Mouse (Mus musculus) lung, adult 2 months (tissue): ENCODE measurements around the gene Tpst1. TPM values are rescaled to one million over a fixed set of nuclear protein-coding genes. Genes with fewer than 3 reads are reported as not detected.

Source experiments
- DNase-seq: peaks from one replicate; pipeline ENCODE4 v3.0.0; 2022
- H3K4me1 ChIP-seq: fragments of 200-500 bp; 2 replicates; pipeline ENCODE4 v1.6.1; 2011; ENCODE audit warnings: low read length; ENCODE audit not compliant: control insufficient read depth, insufficient read depth
- H3K4me3 ChIP-seq: fragments of 200-500 bp; replicated peaks from 2 replicates; pipeline ENCODE3; 2011; ENCODE audit warnings: low read depth, mild to moderate bottlenecking, control low read depth, low read length; ENCODE audit errors: extremely low read depth
- CTCF ChIP-seq: fragments of 200-500 bp; IDR thresholded peaks from 2 replicates; pipeline ENCODE4 v1.5.1; 2011; ENCODE audit warnings: mild to moderate bottlenecking, low read length, control low read depth; ENCODE audit not compliant: insufficient read depth
- POLR2A ChIP-seq: fragments of 200-500 bp; IDR thresholded peaks from 2 replicates; pipeline ENCODE4 v1.6.1; 2011; ENCODE audit warnings: low read depth, mild to moderate bottlenecking, control low read depth, low read length, borderline replicate concordance; ENCODE audit errors: extremely low read depth
- WGBS: fragments of 180-500 bp; shearing (Covaris S2); methylation state at CpG from one replicate; pipeline ENCODE4 v1.1.7; 2018; 5-methylcytosine and 5-hydroxymethylcytosine counted together
- polyA plus RNA-seq: library from polyadenylated mRNA; depleted of rRNA; stranded (reverse); fragments of >200 nt; gene quantifications from 2 replicates; pipeline ENCODE4 v1.2.3, GENCODE M21; 2012

The Tpst1 gene
- polyA plus RNA-seq, 1 experiment = 24.5 TPM

DNA sequence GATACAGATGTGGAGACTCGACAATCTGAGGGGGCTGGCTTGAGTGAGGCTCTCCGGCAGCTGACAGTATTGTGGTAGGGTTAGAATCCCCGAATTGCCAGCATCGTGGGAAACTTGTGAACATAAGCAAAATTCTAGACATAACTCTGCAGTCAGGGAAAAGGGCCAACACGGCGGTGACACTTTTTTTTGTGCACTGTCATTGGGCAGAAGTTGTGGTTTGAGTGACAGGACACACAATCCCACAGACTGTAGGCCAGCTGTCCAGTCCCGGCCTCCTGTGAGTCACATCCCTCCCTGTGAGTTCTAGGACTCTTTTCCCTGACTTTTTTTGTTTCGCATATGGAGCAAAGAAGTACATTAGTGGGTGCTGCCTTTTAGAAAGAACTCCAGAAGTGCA lies 72.8 kb downstream of the Tpst1 start:
- DNase-seq = no peak
- WGBS = 62% methylated on average over 8 of the region's 8 CpGs
- TF ChIP-seq POLR2A (no peak), CTCF (no peak)
- Histone ChIP-seq H3K4me3 (no peak overlapping the region), H3K4me1 (peaks cover 12% of the 10 kb centered on the region)

- no peak for DNase-seq
- WGBS = 58% methylated on average over 7 of the region's 7 CpGs
- Histone ChIP-seq H3K4me3 (no peak overlapping the region), H3K4me1 (peaks cover 8% of the 10 kb centered on the region)
- TF ChIP-seq POLR2A = no peak
- TF ChIP-seq CTCF = no peak
Measured at GRCm38 (mm10) chr5:130149726-130150310, 76.7 kb downstream of the Tpst1 start.

DNA sequence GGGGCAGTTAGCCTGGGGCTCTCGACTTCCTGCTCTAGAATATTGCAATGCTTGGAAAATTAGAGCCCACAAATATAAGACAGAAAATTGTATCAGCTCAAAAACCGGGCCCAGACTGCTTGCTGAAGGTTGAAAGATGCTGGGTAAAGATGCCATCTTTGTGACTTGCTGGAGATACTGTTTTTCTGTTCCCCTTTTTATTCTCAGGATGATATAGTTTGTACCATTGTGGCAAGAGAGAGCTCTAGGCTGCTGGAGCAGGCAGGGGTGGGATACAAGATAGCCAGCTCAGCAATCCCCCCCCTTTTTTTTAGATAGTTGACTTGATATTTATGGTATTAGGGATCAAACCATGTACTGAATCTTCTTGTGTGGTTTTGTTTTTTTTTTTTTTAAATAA lies 81.2 kb downstream of the Tpst1 start:
- H3K4me3 ChIP-seq = no peak overlapping the region
- 81% methylated on average over 2 of the region's 2 CpGs for WGBS
- no peak for DNase-seq

GRCm38 (mm10) chr5:130158545-130158944 lies 85.4 kb downstream of the Tpst1 start:
- TF ChIP-seq POLR2A (no peak), CTCF (no peak)
- WGBS = 81% methylated on average over 4 of the region's 4 CpGs
- peaks cover 3% of the 10 kb centered on the region; the same call in 1 of the 2 replicates for H3K4me1 ChIP-seq
- DNase-seq = no peak
- H3K4me3 ChIP-seq = no peak overlapping the region

More for the DNA sequence above, 81.2 kb downstream of the Tpst1 start:
- TF ChIP-seq POLR2A (no peak), CTCF (no peak)
- peaks cover 6% of the 10 kb centered on the region for H3K4me1 ChIP-seq

DNA sequence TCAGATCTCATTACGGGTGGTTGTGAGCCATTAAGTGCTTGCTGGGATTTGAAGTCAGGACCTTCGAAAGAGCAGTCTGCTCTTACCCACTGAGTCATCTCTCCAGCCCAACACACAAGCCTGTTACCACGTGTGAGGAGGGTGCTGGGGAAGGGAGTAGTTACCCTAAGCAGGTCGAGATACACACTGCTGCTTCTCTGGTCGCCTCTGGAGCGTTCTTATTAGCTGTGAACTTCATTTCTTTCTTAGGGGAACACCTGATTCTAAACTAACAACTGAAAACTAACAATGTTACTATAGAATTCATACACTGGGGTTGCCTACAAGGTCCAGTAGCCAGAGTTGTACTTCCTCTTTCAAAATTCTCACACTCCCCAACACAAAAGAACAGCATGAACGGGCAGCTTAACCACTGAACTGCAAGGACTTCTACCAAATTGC lies 86.7 kb downstream of the Tpst1 start:
- 49% methylated on average over 7 of the region's 7 CpGs for WGBS
- H3K4me1 ChIP-seq = peaks cover 3% of the 10 kb centered on the region; the same call in 1 of the 2 replicates
- no peak overlapping the region for H3K4me3 ChIP-seq
- no peak for TF ChIP-seq POLR2A
- no peak for TF ChIP-seq CTCF
- no peak for DNase-seq

GRCm38 (mm10) chr5:130163670-130164069 lies 90.5 kb downstream of the Tpst1 start:
- WGBS = 3% methylated on average over 7 of the region's 7 CpGs
- peak; percentile 73 for DNase-seq
- TF ChIP-seq CTCF = peak; percentile 84
- TF ChIP-seq POLR2A = no peak

DNA sequence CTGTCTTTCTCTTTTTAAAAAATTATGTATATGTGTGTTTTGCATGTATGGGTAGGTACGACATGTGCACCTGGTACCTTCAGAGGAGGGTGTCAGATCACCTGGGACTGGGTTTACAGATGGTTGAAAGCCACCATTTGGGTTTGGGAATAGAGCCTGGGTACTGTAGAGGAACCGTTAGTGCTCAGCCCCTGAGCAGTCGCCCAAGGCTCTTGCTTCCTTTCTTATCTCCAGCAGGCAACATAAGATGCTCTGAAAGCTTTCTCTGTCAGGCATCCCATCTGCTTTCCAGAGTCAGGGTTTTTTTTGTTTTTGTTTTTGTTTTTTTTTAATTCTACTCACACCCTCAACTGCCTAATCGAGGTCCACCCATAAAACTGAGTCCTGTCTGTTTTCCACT lies 92.1 kb downstream of the Tpst1 start:
- TF ChIP-seq CTCF = no peak
- no peak for TF ChIP-seq POLR2A
- Histone ChIP-seq H3K4me3 (no peak overlapping the region), H3K4me1 (no peaks in the 10 kb centered on the region)
- no peak for DNase-seq
- 79% methylated on average over 4 of the region's 4 CpGs for WGBS

More at GRCm38 (mm10) chr5:130163670-130164069, 90.5 kb downstream of the Tpst1 start:
- Histone ChIP-seq H3K4me1 (no peaks in the 10 kb centered on the region), H3K4me3 (no peak overlapping the region)

- no peak overlapping the region for H3K4me3 ChIP-seq
- WGBS = 33% methylated on average over 6 of the region's 6 CpGs
- no peak for DNase-seq
- H3K4me1 ChIP-seq = peaks cover 7% of the 10 kb centered on the region; the same call in 1 of the 2 replicates
- TF ChIP-seq CTCF = no peak
- no peak for TF ChIP-seq POLR2A
Measured at GRCm38 (mm10) chr5:130169109-130169508, 96.0 kb downstream of the Tpst1 start.

DNA sequence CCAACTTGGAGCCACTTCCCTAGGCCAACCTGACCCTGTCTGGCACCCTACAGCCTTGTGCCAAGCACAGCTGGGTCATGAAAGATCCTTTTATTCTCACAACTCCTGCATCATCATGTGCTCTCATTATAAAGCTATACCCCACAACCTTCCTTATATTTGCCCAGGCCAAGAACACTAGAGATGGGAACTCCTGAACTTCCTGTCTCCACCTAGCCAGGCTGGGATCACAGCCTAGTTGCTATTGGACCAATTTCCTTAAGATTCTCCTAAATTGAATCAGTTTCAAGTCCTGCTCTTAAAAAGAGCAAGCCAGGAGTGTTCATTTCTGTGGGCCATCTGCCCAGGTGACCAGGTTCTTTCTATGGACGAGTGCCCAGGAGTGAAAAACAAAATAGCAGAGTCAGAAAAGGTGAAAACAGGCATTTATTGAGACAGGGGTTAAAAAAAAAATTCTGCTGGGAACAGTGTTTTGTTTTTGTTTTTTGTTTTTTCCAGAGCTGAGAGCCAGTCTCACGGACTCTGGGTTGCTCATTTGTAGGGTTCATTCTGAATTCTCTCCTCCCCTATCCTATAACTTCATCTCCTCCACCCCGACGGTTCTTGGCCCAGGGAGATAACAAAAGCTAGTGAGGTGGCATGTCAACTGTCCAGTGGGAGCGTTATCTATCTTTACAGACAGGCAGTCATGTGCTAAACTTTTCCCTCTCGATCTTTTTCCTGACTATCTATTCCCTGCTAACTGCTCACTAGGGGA lies 97.7 kb downstream of the Tpst1 start:
- Histone ChIP-seq H3K4me3 (peak overlapping the region; percentile 63), H3K4me1 (peaks cover 9% of the 10 kb centered on the region; the same call in 1 of the 2 replicates)
- 7% methylated on average over 6 of the region's 6 CpGs for WGBS
- TF ChIP-seq POLR2A (no peak), CTCF (no peak)
- DNase-seq = no peak

GRCm38 (mm10) chr5:130171423-130171954 lies 98.4 kb downstream of the Tpst1 start, which contains the start of gene Rabgef1:
Gene Rabgef1, plus strand, starts transcription at chr5:130171798.
- peak; percentile 96 for DNase-seq
- peaks cover 9% of the 10 kb centered on the region; the same call in 1 of the 2 replicates for H3K4me1 ChIP-seq
- TF ChIP-seq CTCF = no peak
- peak; percentile 98 for TF ChIP-seq POLR2A
- WGBS = under 1% methylated on average over 53 of the region's 62 CpGs
- H3K4me3 ChIP-seq = peak within 1 kb of the TSS; percentile 63
